Mouse (Mus musculus): ENCODE data around the gene Auh.

Gene Auh

DNA sequence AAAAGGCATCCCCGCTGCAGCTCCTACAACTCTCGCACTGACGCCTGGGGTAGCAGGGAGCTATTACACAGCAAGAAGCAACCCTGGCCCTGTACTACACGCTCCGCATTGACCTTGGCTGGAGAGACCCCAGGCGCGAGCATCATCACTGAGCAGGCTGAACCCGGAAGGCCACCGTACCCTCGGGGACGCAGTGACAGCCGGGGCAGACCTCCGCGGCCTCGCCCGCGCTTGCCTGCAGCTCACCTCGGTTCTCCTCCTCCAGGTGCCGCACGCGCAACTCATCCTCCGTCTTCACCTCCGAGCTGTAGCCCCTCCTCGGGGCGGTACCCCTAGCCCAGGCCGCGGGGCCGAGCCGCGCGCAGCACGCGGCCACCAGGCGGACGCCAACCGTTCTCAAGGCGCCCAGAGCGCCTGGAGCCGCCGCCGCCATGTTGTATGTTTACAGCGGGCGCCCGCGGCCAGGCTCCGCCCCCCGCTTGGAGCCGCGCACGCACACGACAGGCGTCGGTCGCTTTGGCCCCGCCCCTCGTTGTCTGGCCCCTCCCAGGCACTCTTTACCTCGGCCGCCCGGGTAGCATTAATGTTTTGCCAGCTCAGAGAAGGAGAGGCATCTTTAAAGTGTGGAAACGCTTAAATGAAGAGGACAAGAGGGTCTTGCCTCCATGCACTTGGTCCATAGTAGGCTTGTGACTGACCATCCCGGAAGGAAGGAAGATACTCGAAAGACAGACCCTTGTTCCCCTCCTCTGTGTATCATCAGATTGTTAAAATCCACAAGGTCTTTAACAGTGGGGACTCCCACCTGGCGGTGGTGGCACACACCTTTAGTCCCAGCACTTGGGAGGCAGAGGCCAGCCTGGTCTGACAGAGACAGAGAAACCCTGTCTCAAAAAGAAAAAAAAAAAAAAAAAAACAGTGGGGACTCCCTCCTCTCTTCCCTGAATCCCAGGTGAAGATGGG is at the start of gene Auh:
Gene Auh (minus strand): TSS at position 473 of the 963 bp plus-strand sequence.
- peak; percentile 88 to 97 for DNase-seq

DNA sequence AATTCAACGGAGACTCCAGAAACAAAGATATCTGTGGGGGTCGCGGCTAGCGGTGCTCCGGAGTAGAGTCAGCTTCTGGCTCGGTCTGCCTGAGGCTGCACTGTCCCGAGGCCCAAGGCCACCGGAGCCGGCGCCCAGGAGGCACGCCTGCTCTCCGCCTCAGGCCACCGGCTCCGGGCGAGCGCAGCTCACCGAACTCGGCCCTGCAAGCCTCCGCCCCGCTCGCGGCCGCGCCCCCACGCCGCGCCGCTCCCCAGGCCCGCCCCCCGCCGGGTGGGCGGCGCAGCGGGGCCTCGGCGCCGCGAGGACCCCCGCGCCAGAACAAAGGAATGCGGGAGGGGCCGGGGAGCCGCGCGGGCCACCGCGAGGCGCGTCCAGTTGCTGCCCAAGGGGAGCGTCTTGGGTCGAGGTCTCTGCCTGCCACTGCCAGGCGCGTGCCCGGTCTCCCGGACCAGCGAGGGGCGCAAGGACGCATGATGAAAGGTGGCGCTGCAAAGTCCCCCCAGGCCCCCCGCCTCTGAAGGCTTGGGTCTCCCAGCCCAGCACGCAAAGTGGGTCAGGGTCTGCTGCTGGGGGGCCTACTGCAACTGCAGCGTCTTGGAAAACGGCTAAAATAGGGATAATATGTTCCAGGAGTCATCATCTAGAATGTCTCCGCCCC is 49.0 kb upstream of the Auh start:
- DNase-seq, result peak; percentile 51 to 78

GRCm38 (mm10) chr13:52977757-52978156 is 48.3 kb upstream of the Auh start:
- no peak for DNase-seq

DNA sequence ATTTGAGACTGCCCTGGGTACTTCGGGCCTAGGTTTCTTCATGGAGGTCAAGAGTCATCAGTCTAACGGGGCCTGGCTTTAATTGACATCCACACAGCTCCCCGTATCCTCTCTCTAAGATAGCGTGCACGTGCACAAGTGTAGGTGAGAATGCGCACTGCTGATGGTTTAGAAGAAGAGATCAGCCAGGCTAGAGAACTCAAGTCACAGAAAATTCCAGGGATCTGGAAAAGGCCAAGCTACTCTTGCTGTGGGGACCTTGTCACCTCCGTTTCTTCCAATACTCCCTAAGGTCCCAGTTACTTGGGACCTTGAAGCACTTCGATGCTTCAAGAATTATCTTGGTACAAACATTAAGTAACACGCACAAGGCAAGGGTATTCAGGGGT is 47.7 kb upstream of the Auh start:
- no peak for DNase-seq

DNA sequence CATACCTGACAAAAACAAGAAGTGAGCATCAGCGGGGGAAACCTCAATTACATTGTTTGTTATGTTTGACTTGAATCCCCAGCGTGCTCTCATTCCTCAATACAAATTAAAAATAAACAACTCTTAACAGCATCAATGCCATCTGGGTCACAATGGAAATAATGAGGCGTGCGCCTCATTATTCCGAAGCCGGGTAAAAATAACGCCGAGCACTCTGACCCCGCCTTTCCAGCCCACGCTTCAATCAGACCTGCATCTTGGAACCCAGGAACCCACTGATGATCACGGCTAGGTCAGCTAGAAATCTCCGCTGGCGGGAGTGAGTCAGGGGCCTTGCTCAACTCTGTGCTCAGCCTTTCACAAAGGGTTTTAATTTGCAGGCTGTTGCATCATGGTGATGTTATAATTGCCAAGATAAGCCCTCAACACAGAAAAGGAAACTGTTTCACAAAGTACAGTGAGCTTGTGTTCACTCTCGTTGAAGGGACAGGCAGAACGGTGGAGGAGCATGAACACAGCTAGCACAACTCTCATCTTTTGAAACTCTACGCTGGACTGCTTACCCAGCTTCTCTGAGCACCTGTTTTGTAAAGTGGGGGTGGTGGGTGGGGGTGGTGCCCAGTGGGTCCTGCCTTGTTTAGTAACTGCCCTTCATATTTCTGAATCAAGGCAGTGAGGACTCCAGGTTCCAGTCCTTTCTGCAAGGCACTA is 47.2 kb upstream of the Auh start:
- DNase-seq, result peak; percentile 33 to 40

DNA sequence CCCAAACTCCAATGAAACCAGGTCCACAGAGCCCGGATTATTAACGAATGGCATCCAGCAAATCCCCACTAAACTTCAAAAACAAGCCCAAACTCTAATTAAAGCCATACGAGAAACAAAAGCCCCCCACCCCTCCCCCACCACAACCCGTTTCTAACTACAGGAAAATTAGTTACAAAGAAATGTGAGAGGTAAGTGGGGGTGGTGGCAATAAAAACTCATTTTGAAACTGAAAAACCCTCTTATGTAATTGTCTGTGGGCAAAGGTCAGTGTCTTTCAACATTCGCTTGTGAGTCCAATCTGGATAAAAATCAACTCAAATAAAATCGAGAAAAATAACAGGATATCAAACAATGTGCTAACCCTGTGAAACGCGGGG is 46.6 kb upstream of the Auh start:
- DNase-seq, result peak; percentile 24 to 76

DNA sequence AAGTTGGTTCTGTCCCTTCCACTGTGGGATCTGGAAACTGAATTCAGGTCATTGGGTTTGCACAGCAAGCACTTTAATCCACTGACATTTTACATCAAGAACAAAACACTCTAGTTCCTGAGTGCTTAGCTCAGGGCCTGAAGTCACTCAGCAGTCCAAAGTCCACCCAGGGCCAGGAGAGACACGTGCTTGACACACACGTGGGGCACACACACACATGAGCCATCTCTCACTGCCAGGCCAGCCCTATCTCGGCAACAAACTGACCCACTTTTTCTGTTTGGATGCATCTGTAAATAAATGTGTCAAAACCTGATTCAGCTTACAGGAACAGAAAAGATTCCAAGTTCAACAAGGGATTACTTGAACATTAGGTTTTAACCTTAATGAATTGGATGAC is 45.2 kb upstream of the Auh start:
- DNase-seq, result peak; percentile 87 to 89

- DNase-seq, result no peak
These were observed 43.9 kb upstream of the Auh start for GRCm38 (mm10) chr13:52973427-52973826.

- no peak for DNase-seq
These were observed 43.1 kb upstream of the Auh start for GRCm38 (mm10) chr13:52972626-52973025.

DNA sequence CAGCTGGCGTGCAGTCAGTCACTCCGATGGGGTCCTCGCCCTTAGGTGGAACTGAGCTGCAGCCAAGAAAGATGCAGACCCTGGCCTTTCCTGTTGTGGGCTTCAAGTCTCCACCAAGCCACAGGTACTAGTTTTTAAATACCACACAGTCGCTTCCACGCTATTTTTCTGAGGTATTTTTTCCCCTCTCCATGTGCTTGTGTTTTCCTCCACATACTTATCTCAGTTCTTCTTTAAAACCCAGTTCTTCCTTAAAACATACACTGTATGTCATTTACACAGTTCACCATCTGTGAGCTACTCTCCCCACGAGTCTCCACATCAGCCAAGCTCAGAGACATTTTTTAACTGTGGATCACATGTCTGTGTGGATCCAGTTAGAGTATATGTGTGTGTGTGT is 41.4 kb upstream of the Auh start:
- DNase-seq, result no peak

DNA sequence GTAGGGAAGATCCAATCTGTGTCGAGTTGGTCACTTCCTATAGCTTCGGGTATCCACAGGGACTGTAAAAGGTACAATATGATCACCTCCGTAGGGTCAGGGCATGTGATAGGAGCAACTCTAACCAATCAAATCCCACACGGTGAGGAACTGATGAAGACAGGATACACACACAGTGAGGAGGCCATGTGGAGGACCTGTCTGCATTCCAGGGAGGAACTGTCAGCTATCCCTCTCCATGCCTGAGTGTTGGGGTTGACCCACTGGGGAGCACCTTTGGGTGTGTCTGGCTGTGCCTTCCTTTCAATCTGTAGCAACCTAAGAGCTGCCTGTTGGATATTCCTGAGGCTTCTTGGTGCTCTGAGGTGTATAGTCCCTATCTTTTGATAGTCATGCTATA is 33.4 kb upstream of the Auh start:
- DNase-seq, result no peak

- no peak for DNase-seq
These were observed 32.9 kb upstream of the Auh start for GRCm38 (mm10) chr13:52962361-52962760.

- DNase-seq, result no peak
These were observed 24.5 kb upstream of the Auh start for GRCm38 (mm10) chr13:52953779-52954553.

- DNase-seq, result no peak
These were observed 19.7 kb upstream of the Auh start for GRCm38 (mm10) chr13:52949211-52949610.

DNA sequence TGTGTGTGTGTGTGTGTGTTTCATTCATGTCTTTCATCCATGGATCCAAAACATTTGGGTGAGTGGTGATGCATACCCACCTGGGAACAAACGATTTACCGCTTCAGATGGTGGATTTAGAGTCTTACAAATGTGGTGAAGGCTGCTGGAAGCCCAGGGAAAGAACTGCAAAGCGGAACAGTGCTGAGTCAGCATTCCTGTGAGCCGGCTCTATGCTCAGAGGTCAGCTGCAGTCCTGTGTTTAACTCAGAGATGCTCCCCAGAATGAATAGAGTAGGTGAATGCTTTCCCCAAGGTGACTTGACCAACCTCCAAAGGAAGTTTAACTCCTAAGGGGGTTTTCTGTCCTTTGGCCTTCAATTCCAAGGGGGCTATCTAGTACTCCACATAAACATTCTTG is 18.1 kb upstream of the Auh start:
- no peak for DNase-seq

- no peak for DNase-seq
These were observed 16.3 kb upstream of the Auh start for GRCm38 (mm10) chr13:52945769-52946168.

- DNase-seq, result no peak
These were observed 14.6 kb upstream of the Auh start for GRCm38 (mm10) chr13:52944116-52944515.

GRCm38 (mm10) chr13:52942876-52943388 is 13.5 kb upstream of the Auh start:
- no peak for DNase-seq

- no peak for DNase-seq
These were observed 11.5 kb upstream of the Auh start for GRCm38 (mm10) chr13:52940956-52941355.

DNA sequence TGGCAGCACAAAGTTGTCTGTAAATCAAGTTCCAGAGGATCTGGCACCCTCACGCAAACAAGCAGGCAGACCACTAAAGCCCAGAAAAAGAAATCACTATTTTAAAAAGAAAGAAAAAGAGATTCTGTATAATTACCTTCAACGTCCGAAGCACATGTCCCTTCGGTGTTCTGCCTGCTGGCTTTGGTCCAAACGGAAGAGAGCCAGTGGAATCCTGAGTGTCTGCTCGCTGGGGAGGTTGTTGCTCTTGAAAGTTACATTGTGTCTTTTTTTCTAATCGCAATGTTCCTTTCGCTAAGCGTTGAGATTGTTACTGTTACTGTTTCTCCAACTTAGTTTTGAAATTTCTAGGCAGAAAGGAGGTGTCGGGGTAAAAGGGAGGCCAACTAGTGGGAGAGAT is 1.1 kb upstream of the Auh start:
- DNase-seq, result peak; percentile 42 to 67

DNA sequence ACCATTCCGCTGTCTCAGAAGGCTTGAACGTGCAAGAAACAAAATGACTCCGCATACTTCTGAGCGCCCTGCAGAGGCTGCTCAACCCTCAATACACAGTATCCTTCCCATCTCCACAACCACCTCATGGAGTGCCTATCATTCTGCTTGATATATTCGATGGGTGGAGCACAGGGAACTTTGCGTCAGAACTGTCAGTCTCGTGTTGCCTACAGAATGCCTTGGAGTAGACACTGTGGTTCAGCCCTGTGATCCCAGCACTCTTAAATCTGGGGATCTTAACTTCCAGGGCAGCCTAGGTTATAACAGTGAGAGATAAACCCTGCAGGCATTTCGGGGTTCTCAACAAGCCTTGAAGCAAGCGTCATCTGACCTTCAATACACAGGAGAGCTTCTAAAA is 1.1 kb downstream of the Auh start:
- no peak for DNase-seq

- no peak for DNase-seq
These were observed 5.0 kb downstream of the Auh start for GRCm38 (mm10) chr13:52924457-52924856.
